Mouse (Mus musculus) limb, embryonic 12.5 days (tissue): ENCODE results near the gene Romo1. TPM values are rescaled to one million over a fixed set of nuclear protein-coding genes. Genes with fewer than 3 reads are reported as not detected.

Experiments used
- ATAC-seq: fragments of 200-750 bp; cut with Nextera tagmentation; 2 replicates; pipeline ENCODE4 v1.8.0; 2017; ENCODE audit warnings: low read depth, moderate TSS enrichment; ENCODE audit not compliant: insufficient number of reproducible peaks, insufficient read depth, low FRiP score, low TSS enrichment
- H3K27ac ChIP-seq: fragments of 300-500 bp; sonication (generic); 2 replicates; pipeline ENCODE4 v1.5.1; 2016; ENCODE audit warnings: mild to moderate bottlenecking, moderate library complexity
- H3K27me3 ChIP-seq: fragments of 300-500 bp; sonication (generic); 2 replicates; pipeline ENCODE4 v1.6.1; 2016; ENCODE audit warnings: mild to moderate bottlenecking, moderate library complexity
- H3K36me3 ChIP-seq: fragments of 300-500 bp; sonication (generic); 2 replicates; pipeline ENCODE4 v1.6.1; 2016; ENCODE audit warnings: mild to moderate bottlenecking, moderate library complexity
- H3K4me1 ChIP-seq: fragments of 300-500 bp; sonication (generic); replicated peaks from 2 replicates; pipeline ENCODE4 v1.6.1; 2016
- H3K4me2 ChIP-seq: fragments of 300-500 bp; sonication (generic); 2 replicates; pipeline ENCODE4 v1.6.1; 2016; ENCODE audit warnings: mild to moderate bottlenecking, moderate library complexity
- H3K4me3 ChIP-seq: fragments of 300-500 bp; sonication (generic); replicated peaks from 2 replicates; pipeline ENCODE4 v1.5.1; 2016; ENCODE audit warnings: mild to moderate bottlenecking
- H3K9ac ChIP-seq: fragments of 300-500 bp; sonication (generic); replicated peaks from 2 replicates; pipeline ENCODE4 v1.6.1; 2016; ENCODE audit warnings: mild to moderate bottlenecking, moderate library complexity
- H3K9me3 ChIP-seq: fragments of 300-500 bp; sonication (generic); 2 replicates; pipeline ENCODE4 v1.6.1; 2016; ENCODE audit warnings: mild to moderate bottlenecking, moderate library complexity
- WGBS: fragments of 180-500 bp; shearing (Covaris S2); methylation state at CpG from one replicate; pipeline ENCODE4 v1.1.7; 2016; 5-methylcytosine and 5-hydroxymethylcytosine counted together
- polyA plus RNA-seq: library from polyadenylated mRNA; unstranded; fragments of >200 nt; fragmentation: Nextera tagmentation; extraction: Ambion mirVana; gene quantifications from 2 replicates; pipeline ENCODE4 v1.2.1, GENCODE M21; 2016

Romo1 gene
- polyA plus RNA-seq, 1 experiment from 2014 or later: 463 TPM

DNA sequence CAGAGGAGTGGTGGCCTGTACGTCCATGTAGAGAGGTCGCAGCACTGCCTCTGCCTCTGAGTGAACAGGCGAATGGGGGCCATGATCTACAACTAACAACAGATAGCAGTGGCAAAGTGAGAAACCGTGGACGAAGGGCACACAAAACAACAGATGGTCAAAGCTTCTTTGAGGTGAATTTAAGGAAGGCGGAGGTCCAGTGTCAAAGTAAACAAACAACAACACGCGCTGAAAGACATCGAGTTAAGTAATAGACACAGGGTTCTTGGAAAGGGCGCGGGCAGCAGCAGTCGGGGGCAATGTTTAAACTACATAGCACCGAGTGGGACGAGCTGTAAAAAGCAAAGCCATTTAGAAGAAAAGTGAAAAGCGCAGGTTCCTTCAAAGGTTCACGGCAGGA lies 472 bp upstream of the Romo1 start:
- peaks cover 5% of the 10 kb centered on the region for H3K4me1 ChIP-seq
- H3K9me3 ChIP-seq: no peaks in the 10 kb centered on the region
- H3K36me3 ChIP-seq: peaks cover 29% of the 10 kb centered on the region
- peak overlapping the region; percentile 85 for H3K9ac ChIP-seq
- WGBS: 2% methylated on average over 16 of the region's 16 CpGs
- H3K27ac ChIP-seq: peak overlapping the region; percentile 95
- peak overlapping the region; percentile 81 for H3K4me3 ChIP-seq
- ATAC-seq: no peak
- H3K4me2 ChIP-seq: peak overlapping the region; percentile 65
- H3K27me3 ChIP-seq: no peaks in the 10 kb centered on the region

DNA sequence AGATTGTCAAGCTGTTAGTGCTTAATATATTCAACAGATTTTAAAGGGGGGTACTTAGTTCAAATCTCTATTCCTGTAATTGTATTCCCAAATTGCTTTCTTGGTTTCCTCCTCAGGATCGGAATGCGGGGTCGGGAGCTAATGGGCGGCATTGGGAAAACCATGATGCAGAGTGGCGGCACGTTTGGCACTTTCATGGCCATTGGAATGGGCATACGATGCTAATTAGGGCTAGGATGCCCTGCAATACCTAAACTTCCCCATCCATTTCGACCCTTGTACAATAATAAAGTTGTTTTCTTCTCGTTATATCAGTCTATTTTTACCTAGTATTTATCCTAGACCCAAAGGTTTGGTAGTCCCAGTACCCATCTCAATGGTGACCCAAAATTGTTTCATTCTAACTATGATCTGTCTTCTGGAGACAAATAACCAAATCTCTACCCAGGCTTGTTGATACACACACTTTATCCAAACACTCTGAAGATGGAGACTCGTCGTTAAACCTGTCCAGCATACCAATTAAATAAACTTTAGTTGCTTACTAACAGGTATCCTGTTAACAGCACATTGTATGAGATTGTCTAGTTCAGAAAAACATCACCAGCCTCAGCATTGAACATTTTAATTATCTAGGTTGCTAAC lies 1.8 kb downstream of the Romo1 start:
- no peak overlapping the region for H3K4me3 ChIP-seq
- no peaks in the 10 kb centered on the region for H3K9me3 ChIP-seq
- H3K4me1 ChIP-seq: peaks cover 5% of the 10 kb centered on the region

DNA sequence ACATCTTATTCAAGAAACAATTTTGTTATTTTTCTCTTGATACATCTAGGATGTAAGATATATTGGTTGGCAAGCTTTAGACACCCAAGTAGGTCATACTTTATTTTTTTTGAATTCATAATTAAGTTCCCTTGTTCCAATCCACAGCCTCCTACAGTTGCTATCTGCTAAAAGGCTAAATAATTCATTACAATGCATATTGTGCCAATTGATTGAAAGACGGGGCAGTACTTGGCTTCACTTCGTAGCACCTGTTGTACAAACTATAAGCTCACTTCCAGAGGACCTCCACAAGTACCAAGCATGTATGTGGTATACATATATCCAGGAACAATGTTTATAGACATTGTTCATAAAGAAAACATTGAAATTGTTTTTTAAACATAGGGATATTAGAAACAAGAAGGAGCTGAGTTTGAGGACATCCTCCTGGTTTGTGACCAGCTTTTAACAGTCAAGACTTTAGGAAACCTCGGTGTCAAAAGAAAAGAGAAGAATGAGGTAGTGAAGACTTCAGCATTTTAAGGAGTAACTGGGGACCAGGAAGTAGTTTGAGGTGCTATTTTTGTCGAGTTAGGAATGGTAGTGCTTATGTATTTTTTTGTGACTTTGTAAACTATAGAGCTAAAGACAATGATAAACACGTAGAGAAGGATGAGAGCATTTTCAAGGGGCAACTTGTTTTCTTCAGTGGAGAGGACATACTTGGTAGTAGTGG lies 2.6 kb downstream of the Romo1 start:
- H3K4me1 ChIP-seq: peaks cover 5% of the 10 kb centered on the region
- no peak overlapping the region for H3K27ac ChIP-seq
- H3K9me3 ChIP-seq: no peaks in the 10 kb centered on the region
- ATAC-seq: no peak
- 83% methylated on average over 5 of the region's 5 CpGs for WGBS
- no peaks in the 10 kb centered on the region for H3K27me3 ChIP-seq
- H3K9ac ChIP-seq: no peak overlapping the region
- H3K4me2 ChIP-seq: no peak overlapping the region
- H3K4me3 ChIP-seq: no peak overlapping the region
- H3K36me3 ChIP-seq: peaks cover 53% of the 10 kb centered on the region

More for the DNA sequence above, 1.8 kb downstream of the Romo1 start:
- no peaks in the 10 kb centered on the region for H3K27me3 ChIP-seq
- H3K9ac ChIP-seq: no peak overlapping the region
- 61% methylated on average over 11 of the region's 11 CpGs for WGBS
- ATAC-seq: no peak
- H3K27ac ChIP-seq: no peak overlapping the region
- H3K36me3 ChIP-seq: peaks cover 48% of the 10 kb centered on the region
- H3K4me2 ChIP-seq: peak overlapping the region; percentile 65

DNA sequence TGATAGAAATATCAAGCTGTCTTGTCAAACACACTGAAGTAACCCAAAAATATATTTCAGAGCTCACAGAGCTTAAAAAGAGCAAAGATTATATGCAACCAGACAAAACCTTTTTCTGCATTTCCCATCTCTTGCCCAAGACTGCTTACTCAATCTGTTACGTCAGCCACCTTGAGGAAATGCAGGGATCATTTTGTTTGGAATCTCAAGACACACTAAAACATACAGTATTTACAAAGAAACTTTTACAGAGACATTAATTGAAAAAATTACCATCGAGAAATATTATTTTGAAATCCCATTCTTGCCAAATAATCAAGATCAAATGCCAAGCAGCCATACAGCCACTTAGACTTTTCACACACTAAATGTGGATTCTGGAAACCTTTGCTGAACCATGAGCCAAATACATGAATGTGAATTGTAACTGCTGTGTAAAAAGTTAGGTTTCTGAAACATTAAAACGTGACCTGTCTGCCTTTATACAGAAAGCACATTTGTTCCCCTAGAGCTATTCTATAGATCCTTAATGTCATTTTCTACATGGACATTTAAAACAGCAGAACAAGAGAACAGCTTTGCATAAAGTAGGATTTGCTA lies 3.6 kb downstream of the Romo1 start:
- Histone ChIP-seq H3K4me1 (peaks cover 5% of the 10 kb centered on the region), H3K27ac (no peak overlapping the region), H3K4me2 (no peak overlapping the region), H3K4me3 (no peak overlapping the region), H3K27me3 (no peaks in the 10 kb centered on the region), H3K9ac (no peak overlapping the region), H3K36me3 (peaks cover 50% of the 10 kb centered on the region), H3K9me3 (no peaks in the 10 kb centered on the region)
- ATAC-seq: no peak
- WGBS: 95% methylated on average over 3 of the region's 3 CpGs

DNA sequence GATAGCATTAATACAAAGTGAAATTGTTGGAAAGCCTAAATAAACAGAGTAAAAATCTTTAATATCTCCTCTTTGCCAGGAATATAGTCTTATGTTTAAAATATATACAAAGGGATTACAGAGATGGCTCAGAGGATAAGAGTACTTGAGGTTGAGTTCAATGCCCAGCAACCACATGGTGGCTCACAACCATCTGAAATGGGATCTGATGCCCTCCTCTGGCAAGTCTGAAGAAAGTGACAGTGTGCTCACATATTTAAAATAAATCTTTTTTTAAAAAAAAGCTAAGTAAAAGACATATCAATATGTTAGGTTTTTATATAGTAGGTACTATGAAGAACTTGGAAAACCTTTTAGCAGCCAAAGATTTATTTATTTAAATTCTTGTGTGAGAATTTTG lies 7.7 kb downstream of the Romo1 start:
- no peak overlapping the region for H3K4me3 ChIP-seq
- H3K27ac ChIP-seq: no peak overlapping the region
- no peak overlapping the region for H3K4me2 ChIP-seq
- no peak overlapping the region for H3K9ac ChIP-seq
- no peaks in the 10 kb centered on the region for H3K27me3 ChIP-seq
- no peak for ATAC-seq
- H3K36me3 ChIP-seq: peaks cover 77% of the 10 kb centered on the region
- no peaks in the 10 kb centered on the region for H3K9me3 ChIP-seq
- H3K4me1 ChIP-seq: no peaks in the 10 kb centered on the region

DNA sequence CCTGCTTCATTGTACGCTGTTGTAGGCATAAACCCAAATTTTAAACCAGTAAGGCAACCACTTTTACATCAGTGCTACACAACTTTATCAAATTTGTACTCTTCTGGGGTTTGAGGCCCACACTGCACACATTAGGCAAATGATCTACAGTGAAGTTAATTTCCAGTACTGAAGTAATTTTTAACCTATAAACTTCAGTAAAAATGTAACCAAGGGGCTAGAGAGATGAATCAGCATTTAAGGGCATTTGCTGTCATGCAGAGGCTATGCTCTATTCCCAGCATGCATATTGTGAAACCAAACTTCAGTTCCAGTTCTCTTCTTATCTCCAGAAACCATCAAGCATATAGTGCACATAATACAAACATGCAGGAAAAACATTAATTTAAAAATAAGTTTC lies 21.6 kb downstream of the Romo1 start:
- no peak overlapping the region for H3K9ac ChIP-seq
- H3K27me3 ChIP-seq: no peaks in the 10 kb centered on the region
- H3K27ac ChIP-seq: no peak overlapping the region
- no peak overlapping the region for H3K4me2 ChIP-seq
- WGBS: 98% methylated on average over 1 of the region's 1 CpGs
- peaks cover 94% of the 10 kb centered on the region for H3K36me3 ChIP-seq
- ATAC-seq: no peak
- no peaks in the 10 kb centered on the region for H3K4me1 ChIP-seq
- no peaks in the 10 kb centered on the region for H3K9me3 ChIP-seq
- no peak overlapping the region for H3K4me3 ChIP-seq

DNA sequence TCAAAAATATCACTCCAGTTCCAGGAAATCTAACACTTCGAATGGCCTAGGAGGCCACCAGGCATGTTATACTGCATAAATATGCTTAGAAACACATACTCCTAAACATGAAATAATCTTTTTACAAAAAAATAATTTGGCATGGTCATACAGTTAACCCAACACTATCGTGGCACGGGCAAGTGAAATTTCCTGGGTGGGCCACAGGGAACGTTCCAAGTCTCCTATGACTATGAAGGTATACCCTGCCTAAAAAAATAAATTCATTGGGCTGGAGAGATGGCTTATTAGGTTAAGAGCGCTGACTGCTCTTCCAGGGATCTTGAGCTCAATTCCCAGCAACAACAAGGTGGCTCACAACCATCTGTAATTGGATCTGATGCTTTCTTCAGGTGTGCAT lies 22.7 kb downstream of the Romo1 start:
- Histone ChIP-seq H3K36me3 (peaks cover 96% of the 10 kb centered on the region), H3K9ac (no peak overlapping the region), H3K4me3 (no peak overlapping the region), H3K9me3 (no peaks in the 10 kb centered on the region), H3K27ac (no peak overlapping the region), H3K4me1 (no peaks in the 10 kb centered on the region), H3K4me2 (no peak overlapping the region), H3K27me3 (no peaks in the 10 kb centered on the region)
- ATAC-seq: no peak
- WGBS: 94% methylated on average over 5 of the region's 5 CpGs

DNA sequence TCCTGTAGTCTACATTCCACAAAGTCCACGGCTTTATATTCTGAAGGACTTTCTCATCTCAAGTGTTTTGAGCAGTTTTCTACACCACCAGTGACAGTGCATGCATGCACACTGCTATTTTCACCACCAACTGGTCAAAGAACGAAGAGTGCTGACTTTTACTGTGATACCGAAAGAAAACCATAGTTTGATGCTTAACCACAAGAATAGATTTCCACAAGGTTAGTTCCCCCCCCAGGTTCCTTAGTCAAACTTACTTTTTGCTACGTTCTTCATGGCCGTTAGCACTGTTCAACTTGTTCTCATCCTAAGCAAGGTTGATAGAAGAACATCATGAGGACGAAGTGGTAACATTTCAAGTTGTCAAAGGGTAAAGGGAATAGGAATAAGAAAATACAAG lies 33.2 kb downstream of the Romo1 start:
- Histone ChIP-seq H3K4me3 (0 out of 2 replicates have a peak overlapping the region, but pooled peaks have one; percentile 3), H3K4me1 (peaks cover 16% of the 10 kb centered on the region), H3K9ac (no peak overlapping the region), H3K27ac (no peak overlapping the region), H3K9me3 (no peaks in the 10 kb centered on the region), H3K4me2 (peak overlapping the region; percentile 35), H3K27me3 (no peaks in the 10 kb centered on the region), H3K36me3 (peaks cover 56% of the 10 kb centered on the region)
- ATAC-seq: no peak
- WGBS: 87% methylated on average over 6 of the region's 6 CpGs

DNA sequence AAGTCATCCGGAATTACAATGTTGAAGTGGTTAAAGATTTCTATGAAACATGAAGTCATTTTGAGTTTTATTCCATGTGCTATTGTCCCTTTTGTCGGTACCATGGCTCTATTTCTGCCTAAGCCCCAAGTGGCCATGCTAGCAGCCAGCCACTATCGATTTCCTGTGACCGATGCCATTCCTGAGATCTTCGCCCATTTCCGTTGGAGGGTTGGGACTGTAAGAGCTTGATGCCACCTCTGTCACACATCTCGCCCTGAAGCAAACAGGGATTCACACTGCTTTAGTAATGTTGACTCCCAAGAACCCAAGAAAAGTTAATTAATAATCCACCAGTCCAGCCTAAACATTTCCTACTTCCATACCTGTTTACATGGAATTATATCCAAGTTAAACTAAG lies 33.8 kb downstream of the Romo1 start:
- H3K9ac ChIP-seq: no peak overlapping the region
- H3K36me3 ChIP-seq: peaks cover 50% of the 10 kb centered on the region

DNA sequence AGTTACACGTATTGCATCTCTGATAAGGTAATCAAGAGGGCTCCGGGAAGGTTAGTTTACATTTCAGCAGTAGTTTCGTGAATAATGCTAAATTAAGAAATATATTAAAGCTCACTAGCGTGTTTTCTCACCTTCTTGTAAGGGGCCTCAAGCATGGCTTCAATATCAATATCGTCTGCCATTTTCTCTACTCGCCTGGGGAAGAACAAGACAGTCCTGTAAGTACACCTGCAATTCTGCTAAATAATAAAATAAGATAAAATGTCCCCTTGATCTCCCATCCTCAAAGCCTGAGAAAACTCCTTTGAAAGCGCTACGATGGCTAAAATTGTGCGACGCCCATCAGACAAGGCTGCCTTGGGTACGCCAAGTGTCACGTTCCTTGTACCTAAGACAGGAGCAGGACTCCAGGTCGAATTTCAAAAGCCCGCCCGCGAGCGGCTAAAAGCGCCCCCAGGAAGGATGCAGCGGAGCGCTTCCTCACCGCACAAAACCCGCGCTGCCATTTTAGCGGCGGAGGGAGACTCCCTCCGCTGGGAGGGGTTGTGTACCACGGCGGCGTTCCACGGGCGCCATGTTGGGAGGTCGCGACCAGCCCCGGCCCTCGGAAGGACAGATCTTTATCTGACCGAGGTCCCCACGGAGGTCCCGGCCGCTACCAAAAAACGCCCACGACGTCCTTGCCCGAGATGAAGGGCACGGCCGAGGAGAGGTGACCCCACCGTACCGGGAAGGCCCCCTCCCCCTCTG lies 35.4 kb downstream of the Romo1 start:
- H3K9me3 ChIP-seq: no peaks in the 10 kb centered on the region
- peak overlapping the region; percentile 97 for H3K4me3 ChIP-seq
- peak overlapping the region; percentile 100 for H3K9ac ChIP-seq
- peaks cover 37% of the 10 kb centered on the region for H3K36me3 ChIP-seq
- peak overlapping the region; percentile 98 for H3K27ac ChIP-seq
- H3K4me2 ChIP-seq: peak overlapping the region; percentile 72
- peak; percentile 26; the same call in 1 of the 2 replicates for ATAC-seq
- WGBS: 1% methylated on average over 47 of the region's 47 CpGs
- H3K4me1 ChIP-seq: peaks cover 16% of the 10 kb centered on the region
- H3K27me3 ChIP-seq: no peaks in the 10 kb centered on the region

More for the DNA sequence above, 33.8 kb downstream of the Romo1 start:
- no peak overlapping the region for H3K27ac ChIP-seq
- no peak for ATAC-seq
- H3K9me3 ChIP-seq: no peaks in the 10 kb centered on the region
- 86% methylated on average over 7 of the region's 7 CpGs for WGBS
- peak overlapping the region; percentile 97 for H3K4me3 ChIP-seq
- H3K4me2 ChIP-seq: peak overlapping the region; percentile 72
- H3K27me3 ChIP-seq: no peaks in the 10 kb centered on the region
- peaks cover 16% of the 10 kb centered on the region for H3K4me1 ChIP-seq

DNA sequence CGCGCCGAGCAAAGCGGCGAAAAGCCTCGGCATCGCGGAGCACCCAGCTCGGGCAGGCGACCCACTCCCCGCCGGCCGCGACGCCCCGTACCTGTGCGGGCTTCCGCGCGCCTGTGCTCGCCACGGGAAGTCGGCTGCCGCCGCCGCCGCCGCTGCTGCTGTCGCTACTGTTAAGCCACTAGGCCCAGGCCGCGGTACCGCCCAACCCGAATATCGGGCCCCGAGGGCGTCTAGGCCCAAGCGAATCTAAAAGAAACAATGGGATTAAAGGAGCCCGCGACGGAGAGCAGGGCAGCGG lies 35.9 kb downstream of the Romo1 start:
- Histone ChIP-seq H3K9ac (peak overlapping the region; percentile 100), H3K27me3 (no peaks in the 10 kb centered on the region), H3K4me1 (peaks cover 16% of the 10 kb centered on the region), H3K9me3 (no peaks in the 10 kb centered on the region), H3K36me3 (peaks cover 32% of the 10 kb centered on the region), H3K4me2 (no peak overlapping the region), H3K4me3 (peak overlapping the region; percentile 97), H3K27ac (peak overlapping the region; percentile 98)
- no peak for ATAC-seq
- WGBS: under 1% methylated on average over 41 of the region's 41 CpGs
